Mouse (Mus musculus) monocyte, adult 5-6 weeks (primary cell): ENCODE measurements around the gene 4930539E08Rik. TPM values are rescaled to one million over a fixed set of nuclear protein-coding genes. Genes with fewer than 3 reads are reported as not detected.

Experiments used
- ATAC-seq: fragments of 153-309, 156-312 bp; replicated peaks from 2 replicates; pipeline ENCODE4 v1.8.0; 2017; ENCODE audit warnings: mild to moderate bottlenecking; ENCODE audit not compliant: low TSS enrichment, insufficient number of reproducible peaks, severe bottlenecking, poor library complexity, low FRiP score
- total RNA-seq: library from RNA; stranded (forward); fragments of 200-1000, 200-491, 200-594 nt; gene quantifications from 3 replicates; pipeline ENCODE4 v1.2.3, GENCODE M21; 2017

4930539E08Rik gene
- total RNA-seq, 1 experiment from 2014 or later: 0.38 TPM

DNA sequence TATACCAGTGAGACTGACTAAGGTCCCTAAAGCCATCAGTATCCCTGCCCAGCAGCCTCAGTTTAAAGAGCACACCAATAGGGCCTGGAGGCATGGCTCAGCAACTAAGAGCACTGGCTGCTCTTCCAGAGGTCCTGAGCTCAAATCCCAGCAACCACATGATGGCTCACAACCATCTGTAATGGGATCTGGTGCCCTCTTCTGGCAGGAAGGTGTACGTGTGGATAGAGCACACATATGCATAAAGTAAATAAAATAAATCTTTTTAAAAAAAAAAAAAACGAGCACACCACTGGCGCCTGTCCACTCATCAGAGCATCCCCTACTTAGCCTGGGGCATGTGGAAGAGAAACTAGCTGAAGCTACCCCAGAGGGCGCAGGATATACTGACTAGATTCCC lies 13.6 kb downstream of the 4930539E08Rik start:
- no peak for ATAC-seq

DNA sequence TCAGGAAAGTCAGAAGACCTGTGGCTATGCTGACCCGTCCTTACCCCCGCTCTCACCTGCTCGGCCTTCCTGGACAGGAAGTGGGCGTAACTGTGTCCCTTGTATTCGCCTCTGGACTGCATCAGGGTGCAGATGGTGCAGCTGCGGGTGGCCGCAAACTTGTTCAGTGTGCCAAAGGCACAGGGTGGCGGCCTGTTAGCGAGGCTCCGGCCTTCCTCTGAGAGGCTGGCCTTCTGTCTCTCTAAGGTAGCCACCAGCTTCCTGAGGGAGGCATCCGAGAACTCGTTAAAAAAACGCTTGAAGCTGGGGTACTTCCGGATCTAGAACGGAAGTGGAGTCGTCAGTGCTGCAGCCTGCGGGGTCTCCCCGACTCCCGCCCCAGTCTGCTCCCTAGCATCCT lies 15.7 kb downstream of the 4930539E08Rik start:
- no peak for ATAC-seq

DNA sequence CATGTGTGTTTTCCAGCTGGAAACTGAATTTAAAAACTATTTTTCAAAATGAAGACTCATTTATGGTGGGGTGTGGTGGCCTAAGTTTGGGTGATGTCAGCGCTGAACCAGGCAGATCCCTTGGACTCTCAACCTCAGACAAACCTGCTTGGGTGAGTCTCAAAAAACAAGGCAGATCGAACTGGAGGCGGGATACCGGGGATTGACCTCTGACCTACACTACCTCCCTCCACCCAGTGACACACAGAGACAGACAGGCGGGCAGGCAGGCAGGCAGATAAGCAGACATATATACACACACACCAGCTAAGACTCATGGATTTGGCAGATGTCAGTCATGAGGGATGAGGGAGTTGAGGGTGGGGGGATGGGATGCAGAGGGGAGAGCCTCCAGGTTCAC lies 16.9 kb downstream of the 4930539E08Rik start:
- ATAC-seq: no peak

GRCm38 (mm10) chr17:28897817-28898216 lies 17.3 kb downstream of the 4930539E08Rik start:
- ATAC-seq: no peak

- no peak for ATAC-seq
These were observed 18.9 kb downstream of the 4930539E08Rik start for GRCm38 (mm10) chr17:28896095-28896780.

- no peak for ATAC-seq
These were observed 19.8 kb downstream of the 4930539E08Rik start for GRCm38 (mm10) chr17:28895217-28895875.

GRCm38 (mm10) chr17:28894050-28894767 lies 20.9 kb downstream of the 4930539E08Rik start:
- ATAC-seq: peak; percentile 89

DNA sequence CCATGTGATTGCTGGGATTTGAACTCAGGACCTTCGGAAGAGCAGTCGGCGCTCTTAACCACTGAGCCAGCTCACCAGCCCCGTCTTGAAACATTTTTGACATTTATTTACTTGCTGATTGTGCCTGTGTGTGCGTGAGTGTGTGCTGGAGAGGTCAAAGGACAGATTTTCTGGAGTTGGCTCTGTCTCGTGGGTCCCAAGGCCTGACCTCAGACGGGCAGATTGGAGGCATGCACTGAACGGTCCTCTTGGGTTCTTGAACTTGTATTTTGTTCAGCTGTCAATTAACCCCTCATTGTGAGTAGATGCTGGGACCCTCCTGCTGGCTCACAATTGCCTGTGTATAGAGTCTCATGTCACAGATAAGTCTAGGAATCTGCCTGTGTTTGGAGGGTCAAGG lies 28.9 kb downstream of the 4930539E08Rik start:
- no peak for ATAC-seq

GRCm38 (mm10) chr17:28885231-28885630 lies 29.9 kb downstream of the 4930539E08Rik start:
- no peak for ATAC-seq

DNA sequence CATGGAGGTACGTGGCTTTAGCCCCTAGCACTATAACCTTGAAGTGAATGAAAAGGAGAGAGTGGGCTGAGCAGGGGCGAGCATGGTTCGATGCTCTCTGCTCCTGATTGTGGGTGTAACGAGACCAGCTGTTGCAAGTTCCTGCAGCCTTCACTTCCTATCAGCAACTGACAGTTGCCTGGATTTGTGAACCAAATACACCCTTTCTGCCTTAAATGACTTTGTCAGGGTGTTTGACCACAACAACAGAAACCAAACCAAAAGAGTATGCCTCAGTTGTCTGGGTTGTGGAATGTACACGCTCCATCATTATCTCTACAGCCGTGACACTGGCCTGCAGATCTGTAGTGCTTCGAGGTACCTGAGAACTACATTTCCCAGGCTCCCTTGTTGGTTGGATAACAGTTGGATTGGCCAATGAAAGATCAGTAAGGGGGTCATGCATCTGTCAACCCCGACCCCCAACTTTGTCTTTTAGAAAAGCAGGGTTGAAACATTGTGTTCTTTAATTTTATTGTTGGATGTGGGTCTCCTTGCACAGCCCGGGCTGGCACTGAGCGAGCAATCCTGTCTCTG lies 31.1 kb downstream of the 4930539E08Rik start:
- no peak for ATAC-seq

- no peak for ATAC-seq
These were observed 32.3 kb downstream of the 4930539E08Rik start for GRCm38 (mm10) chr17:28882810-28883209.

- ATAC-seq: peak; percentile 57; the same call in 1 of the 2 replicates
These were observed 32.8 kb downstream of the 4930539E08Rik start for GRCm38 (mm10) chr17:28882316-28882715.

GRCm38 (mm10) chr17:28879931-28880391 lies 35.2 kb downstream of the 4930539E08Rik start:
- ATAC-seq: peak; percentile 48

DNA sequence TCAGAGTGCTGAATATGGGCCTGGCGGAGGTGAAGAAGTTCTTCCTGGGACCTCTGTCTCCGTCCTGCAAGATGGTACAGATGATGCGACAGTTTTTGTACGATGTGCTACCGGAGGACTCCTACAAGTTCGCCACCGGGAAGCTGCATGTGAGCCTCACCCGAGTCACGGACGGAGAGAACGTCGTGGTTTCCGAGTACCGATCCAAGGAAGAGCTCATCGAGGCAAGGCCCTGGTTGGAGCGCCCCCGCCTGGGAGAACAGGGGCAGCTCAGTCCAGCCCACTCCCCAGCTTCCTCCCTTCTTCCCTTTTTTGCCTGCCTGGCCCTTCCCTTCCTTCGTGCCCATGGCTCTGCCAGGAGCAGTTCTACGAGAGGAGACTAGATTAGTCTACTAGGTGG lies 38.3 kb downstream of the 4930539E08Rik start:
- ATAC-seq: no peak

- ATAC-seq: no peak
These were observed 38.8 kb downstream of the 4930539E08Rik start for GRCm38 (mm10) chr17:28876331-28876730.

- no peak for ATAC-seq
These were observed 39.8 kb downstream of the 4930539E08Rik start for GRCm38 (mm10) chr17:28875316-28875715.

- no peak for ATAC-seq
These were observed 40.3 kb downstream of the 4930539E08Rik start for GRCm38 (mm10) chr17:28874825-28875224.

- no peak for ATAC-seq
These were observed 40.9 kb downstream of the 4930539E08Rik start for GRCm38 (mm10) chr17:28874216-28874615.

- no peak for ATAC-seq
These were observed 42.8 kb downstream of the 4930539E08Rik start for GRCm38 (mm10) chr17:28872322-28872721.
